Mouse (Mus musculus): ENCODE measurements around the gene Colca2.

DNA sequence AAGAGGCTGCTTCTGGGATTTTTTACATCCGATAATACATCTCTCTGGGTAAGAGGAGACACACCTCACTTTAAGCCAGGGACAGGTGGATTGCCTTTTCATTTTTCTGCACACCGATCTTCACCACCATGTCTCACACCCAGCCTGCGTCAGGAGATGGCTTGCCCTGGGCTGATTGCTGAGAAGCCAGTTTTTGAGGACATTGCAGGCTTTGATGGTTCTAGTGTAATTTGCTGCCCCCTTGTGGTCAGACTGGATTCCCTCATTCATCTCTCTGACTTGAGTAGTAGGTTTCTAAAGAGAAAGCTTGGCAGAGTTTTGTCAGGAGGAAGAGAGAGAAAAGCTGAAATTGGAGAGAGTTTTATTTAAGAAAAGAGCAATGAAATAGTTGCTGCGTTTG, 14.3 kb upstream of the Colca2 start:
- TF ChIP-seq CHD2 (IDR thresholded peaks at IDR 0.05; ENCODE audit: low read depth, low read length) (no peak), ZNF384 (IDR thresholded peaks at IDR 0.05; ENCODE audit: low read depth, low read length) (no peak), ZC3H11A (IDR thresholded peaks at IDR 0.05; ENCODE audit: borderline replicate concordance, low read depth, low read length) (peak; percentile 69; the same call in 1 of the 2 replicates), MAFK (IDR thresholded peaks at IDR 0.05; ENCODE audit: insufficient read depth, low read depth, low read length) (no peak)

All from ES-E14 (cell line).